8 mouse cellular contexts compared by ENCODE assay signal in the genomic region with DNA sequence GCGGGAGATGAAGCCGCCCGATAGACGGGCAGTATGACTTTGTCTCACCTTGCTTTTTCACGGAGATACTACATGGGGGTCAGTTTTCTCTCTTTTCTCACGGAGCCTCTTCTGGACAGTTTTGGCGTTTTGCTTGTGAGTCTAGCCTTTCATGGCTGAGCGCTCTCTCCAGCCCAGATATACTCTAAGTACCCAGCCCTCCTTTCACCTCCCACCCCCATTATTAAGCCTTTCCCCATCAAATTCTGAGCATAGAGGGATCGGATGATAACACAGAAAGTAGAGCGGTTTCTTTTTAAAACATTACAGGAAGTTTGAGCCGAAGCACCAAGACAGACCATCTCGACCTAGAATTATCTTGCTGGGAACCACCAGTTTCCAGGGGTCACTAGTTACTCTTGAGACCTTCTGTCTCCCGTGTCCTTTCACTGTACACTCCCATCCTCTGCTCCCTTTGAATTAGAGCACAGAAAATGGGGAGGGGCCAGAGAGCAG. TPM values are rescaled to one million over a fixed set of nuclear protein-coding genes. Genes with fewer than 3 reads are reported as not detected.
DNase-seq lines count a peak whose midpoint lies in the region; ATAC-seq and TF ChIP-seq lines count a peak whose summit lies in the region.

No protein-coding gene starts in this region.

- no peak for TF ChIP-seq CTCF in cerebellum, adult 2 months (IDR thresholded peaks at IDR 0.05; ENCODE audit: borderline replicate concordance, insufficient read depth, low read depth, low read length)
- TF ChIP-seq CTCF in C2C12 (IDR thresholded peaks at IDR 0.05; ENCODE audit: control insufficient read depth, insufficient read depth, insufficient read length) = no peak

- H3K4me3 ChIP-seq in cerebellum, adult 2 months (replicated peaks; ENCODE audit: insufficient read depth, low read depth, low read length) = peak overlapping the region; percentile 44
- H3K4me3 ChIP-seq in C2C12 (ENCODE audit: insufficient read depth, poor library complexity, severe bottlenecking) = peak overlapping the region; percentile 49
- H3K4me3 ChIP-seq in forebrain, embryonic 14.5 days (ENCODE audit: low read depth, low read length) = peak overlapping the region; percentile 74
- peak overlapping the region; percentile 64 for H3K4me3 ChIP-seq in liver, embryonic 13.5 days (replicated peaks)

- peak overlapping the region; percentile 90 for H3K9ac ChIP-seq in forebrain, embryonic 14.5 days (ENCODE audit: low read length)
- peak overlapping the region; percentile 65 for H3K9ac ChIP-seq in liver, embryonic 13.5 days

- no peak overlapping the region for H3K27ac ChIP-seq in cerebellum, adult 2 months (ENCODE audit: insufficient read depth, low read length)
- peak overlapping the region; percentile 89; the same call in 1 of the 2 replicates for H3K27ac ChIP-seq in forebrain, embryonic 14.5 days (ENCODE audit: low read depth, low read length)
- no peak overlapping the region for H3K27ac ChIP-seq in liver, embryonic 13.5 days

- no peaks in the 10 kb centered on the region for H3K4me1 ChIP-seq in cerebellum, adult 2 months (ENCODE audit: control insufficient read depth, insufficient read depth, low read length)
- 0 out of 2 replicates have a peak, but pooled peaks cover 7% of the 10 kb centered on the region for H3K4me1 ChIP-seq in forebrain, embryonic 14.5 days (ENCODE audit: control insufficient read depth, insufficient read depth, low read length)
- H3K4me1 ChIP-seq in liver, embryonic 13.5 days (replicated peaks) = peaks cover 14% of the 10 kb centered on the region

- peaks cover 2% of the 10 kb centered on the region; the same call in 1 of the 2 replicates for H3K27me3 ChIP-seq in cerebellum, adult 2 months (ENCODE audit: control insufficient read depth, insufficient read depth, low read length)
- H3K27me3 ChIP-seq in C2C12 (ENCODE audit: control insufficient read depth, insufficient read depth, insufficient read length) = no peaks in the 10 kb centered on the region
- no peaks in the 10 kb centered on the region for H3K27me3 ChIP-seq in forebrain, embryonic 14.5 days (replicated peaks; ENCODE audit: control insufficient read depth, insufficient read depth, low read length)
- peaks cover 38% of the 10 kb centered on the region for H3K27me3 ChIP-seq in liver, embryonic 13.5 days

- no peaks in the 10 kb centered on the region for H3K36me3 ChIP-seq in C2C12 (ENCODE audit: control insufficient read depth, insufficient read depth)
- H3K36me3 ChIP-seq in forebrain, embryonic 14.5 days (ENCODE audit: control insufficient read depth, insufficient read depth, low read length) = no peaks in the 10 kb centered on the region
- no peaks in the 10 kb centered on the region for H3K36me3 ChIP-seq in liver, embryonic 13.5 days

- H3ac ChIP-seq in C2C12 (ENCODE audit: control insufficient read depth, insufficient read length, low read depth) = peak overlapping the region; percentile 59

- no peaks in the 10 kb centered on the region for H3K9me3 ChIP-seq in forebrain, embryonic 14.5 days (replicated peaks; ENCODE audit: control insufficient read depth, low read length)
- no peaks in the 10 kb centered on the region for H3K9me3 ChIP-seq in liver, embryonic 13.5 days (replicated peaks)

- no peaks in the 10 kb centered on the region for H3K79me2 ChIP-seq in C2C12 (ENCODE audit: control insufficient read depth, insufficient read depth)

- peak overlapping the region; percentile 86 for H3K4me2 ChIP-seq in forebrain, embryonic 14.5 days (ENCODE audit: low read length)
- H3K4me2 ChIP-seq in liver, embryonic 13.5 days = peak overlapping the region; percentile 81

- H3K79me3 ChIP-seq in C2C12 (ENCODE audit: low read depth) = no peaks in the 10 kb centered on the region

- WGBS in cerebellum, adult 2 months = 2% methylated on average over 13 of the region's 13 CpGs
- WGBS in forebrain, embryonic 14.5 days = 2% methylated on average over 13 of the region's 13 CpGs
- WGBS in liver, embryonic 13.5 days (ENCODE audit: insufficient replicate concordance) = 3% methylated on average over 13 of the region's 13 CpGs

- TF ChIP-seq POLR2A in cerebellum, adult 2 months (IDR thresholded peaks at IDR 0.05; ENCODE audit: borderline replicate concordance, insufficient read depth, low read length) = no peak

- peak; percentile 1; the same call in 1 of the 2 replicates for ATAC-seq in forebrain, embryonic 14.5 days
- ATAC-seq in liver, embryonic 13.5 days (ENCODE audit: low read depth) = no peak

- DNase-seq in cerebellum, adult 2 months = no peak
- no peak for DNase-seq in cerebellum, postnatal 4 days (ENCODE audit: low spot score in 2 of 2)
- DNase-seq in forebrain, embryonic 14.5 days (ENCODE audit: low spot score) = peak; percentile 30
- no peak for DNase-seq in liver, embryonic 13.5 days
- DNase-seq in cerebellum, adult 9-11 months = no peak
- DNase-seq in ovary, postnatal 10 days (ENCODE audit: low spot score) = no peak
- no peak for DNase-seq in cerebellum, postnatal 25 days

TF ChIP-seq in C2C12, 6 proteins besides CTCF, POLR2A, EP300 and RAD21:
- no peak for TF ChIP-seq MYOG (IDR thresholded peaks at IDR 0.05; ENCODE audit: control insufficient read depth, extremely low read depth, insufficient read length)
- no peak for TF ChIP-seq CEBPB (IDR thresholded peaks at IDR 0.05; ENCODE audit: low read depth)
- TF ChIP-seq FOSL1 (IDR thresholded peaks at IDR 0.05; ENCODE audit: insufficient read depth, low read length, poor library complexity, severe bottlenecking) = no peak
- TF ChIP-seq MAX (IDR thresholded peaks at IDR 0.05) = no peak
- TF ChIP-seq USF1 (IDR thresholded peaks at IDR 0.05; ENCODE audit: low read depth) = no peak
- no peak for TF ChIP-seq MYOD1 (IDR thresholded peaks at IDR 0.05; ENCODE audit: control insufficient read depth, insufficient read length, low read depth)

RNA-seq across cellular contexts. Expression of a gene that starts 2.0 kb away (rescaled TPM):
- polyA plus RNA-seq in cerebellum, adult 2 months (2012; rRNA removed) = 16.1 and 18.9 TPM in 2 replicates
- 2.9 TPM for polyA plus RNA-seq in C2C12 (2012; fragmentation: generic; extraction: Trizol)
- 4.1 and 4.6 TPM in 2 replicates for polyA plus RNA-seq in forebrain, embryonic 14.5 days (2014; fragmentation: Nextera tagmentation; extraction: Ambion mirVana)
- 1.5 TPM in 2 replicates for polyA plus RNA-seq in liver, embryonic 13.5 days (2015; fragmentation: Nextera tagmentation; extraction: Ambion mirVana)
